Mouse (Mus musculus) heart, postnatal 10 days (tissue): ENCODE data around the gene Wbp11. TPM values are rescaled to one million over a fixed set of nuclear protein-coding genes. Genes with fewer than 3 reads are reported as not detected.

Experiments used
- DNase-seq, 2 experiments: peaks; one replicate each; pipeline ENCODE4 v3.0.0; 2021
- intact Hi-C: fragments of 180-260 bp; cut with DNase I; formaldehyde crosslinking; loops from one replicate; pipeline ENCODE4 v1.15.1; 2025
- total RNA-seq, 2 experiments: library from RNA; stranded (reverse); gene quantifications; 2 replicates each; pipeline ENCODE4 v1.2.3; 2021

Gene Wbp11
- total RNA-seq, 2 experiments from 2014 or later, result 79.6 to 85.0 TPM

- intact Hi-C loops, result no loop called here
- no peak for DNase-seq
Measured at GRCm38 (mm10) chr6:136845706-136846480, 17.9 kb upstream of the Wbp11 start.

- no peak for DNase-seq
- intact Hi-C loops, result no loop called here
Measured at GRCm38 (mm10) chr6:136844903-136845302, 16.9 kb upstream of the Wbp11 start.

DNA sequence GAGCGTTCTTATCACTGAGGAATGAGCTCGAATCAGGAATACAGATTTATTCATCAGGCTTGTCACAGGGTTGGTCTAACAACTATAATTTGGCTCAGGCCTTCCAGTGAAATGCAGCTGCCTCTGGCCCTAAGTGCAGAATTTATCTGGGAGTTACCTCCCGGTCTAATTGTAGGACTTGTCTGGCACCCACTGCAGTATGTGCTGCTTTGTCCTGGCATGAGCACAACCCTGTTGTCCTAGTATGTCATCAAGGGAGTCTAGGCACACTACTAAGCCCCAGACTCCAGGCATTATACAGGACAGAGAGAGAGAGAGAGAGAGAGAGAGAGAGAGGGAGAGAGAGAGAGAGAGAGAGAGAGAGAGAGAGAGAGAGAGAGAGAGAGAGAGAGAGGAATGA, 9.3 kb upstream of the Wbp11 start:
- intact Hi-C loops, result no loop called here
- DNase-seq, result peak in 1 of 2 experiments; percentile 24

DNA sequence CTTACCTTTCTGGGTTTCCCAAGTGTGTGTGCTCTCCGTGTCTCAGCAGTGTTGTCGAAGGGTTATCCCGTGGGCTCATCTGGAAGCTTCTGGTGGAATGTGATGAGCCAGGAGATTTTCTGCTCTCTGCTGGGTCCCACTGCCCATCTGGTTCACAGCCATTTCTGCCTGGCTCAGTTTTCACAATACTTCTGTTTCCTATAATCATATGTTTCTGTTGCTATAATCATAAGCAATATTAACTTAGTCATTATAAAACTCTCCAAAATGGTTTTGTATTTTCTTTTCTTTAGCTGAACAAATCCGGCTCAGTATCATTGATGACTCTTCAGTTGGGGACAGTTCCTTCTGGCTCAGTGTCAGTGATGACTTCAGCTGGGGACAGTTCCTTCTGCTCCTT, 7.3 kb upstream of the Wbp11 start, which contains the start of gene Smco3:
Smco3 (minus strand) TSS at position 101 of the 400 bp plus-strand sequence.
- DNase-seq, result peak in 1 of 2 experiments; percentile 16
- intact Hi-C loops, result no loop called here

GRCm38 (mm10) chr6:136831712-136832111, 3.7 kb upstream of the Wbp11 start:
- intact Hi-C loops, result loop anchor here (2.0 kb wide), 1 partner anchor 25 kb away; the partner anchor contains the start of gene Art4

GRCm38 (mm10) chr6:136828681-136829080, 648 bp upstream of the Wbp11 start:
- DNase-seq, result no peak
- intact Hi-C loops, result loop anchor here (10.0 kb wide), 1 partner anchor 906 kb away; the partner anchor contains the start of gene Strap

More at GRCm38 (mm10) chr6:136831712-136832111, 3.7 kb upstream of the Wbp11 start:
- DNase-seq, result no peak

DNA sequence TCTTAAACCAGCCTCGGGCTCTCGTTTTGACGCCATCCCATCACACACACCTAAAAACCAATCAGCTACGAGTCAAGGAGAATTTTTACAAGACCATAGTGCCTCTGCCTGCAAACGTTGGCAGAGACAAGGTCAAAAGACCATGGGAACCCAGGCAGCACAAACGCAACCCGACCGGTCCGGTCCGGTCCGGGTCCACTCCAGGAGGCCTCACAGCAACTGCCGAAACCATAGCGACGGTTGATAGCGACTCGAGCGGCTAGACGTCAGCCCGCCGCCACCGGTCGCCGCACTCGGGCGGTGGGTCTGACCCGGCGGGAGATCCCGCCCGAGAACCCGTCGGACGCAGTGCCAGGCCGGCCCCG, 535 bp downstream of the Wbp11 start, which contains the start of gene BC049715:
BC049715 (plus strand) TSS at position 111 of the 365 bp plus-strand sequence.
- no peak for DNase-seq
- intact Hi-C loops, result loop anchor here (1.0 to 10.0 kb wide), 2 partner anchors 23 to 907 kb away; partner anchors contain the start of genes Hist4h4 and Strap

- intact Hi-C loops, result loop anchor here (1.0 to 10.0 kb wide), 2 partner anchors 23 to 908 kb away; partner anchors contain the start of genes Hist4h4 and Strap
- DNase-seq, result no peak
Measured at GRCm38 (mm10) chr6:136827116-136827515, 917 bp downstream of the Wbp11 start.

GRCm38 (mm10) chr6:136824987-136825386, 3.0 kb downstream of the Wbp11 start:
- intact Hi-C loops, result loop anchor here (10.0 kb wide), 1 partner anchor 910 kb away; the partner anchor contains the start of gene Strap
- no peak for DNase-seq

GRCm38 (mm10) chr6:136821086-136821485, 6.9 kb downstream of the Wbp11 start:
- intact Hi-C loops, result loop anchor here (10.0 kb wide), 1 partner anchor 914 kb away; the partner anchor contains the start of gene Strap
- DNase-seq, result no peak

DNA sequence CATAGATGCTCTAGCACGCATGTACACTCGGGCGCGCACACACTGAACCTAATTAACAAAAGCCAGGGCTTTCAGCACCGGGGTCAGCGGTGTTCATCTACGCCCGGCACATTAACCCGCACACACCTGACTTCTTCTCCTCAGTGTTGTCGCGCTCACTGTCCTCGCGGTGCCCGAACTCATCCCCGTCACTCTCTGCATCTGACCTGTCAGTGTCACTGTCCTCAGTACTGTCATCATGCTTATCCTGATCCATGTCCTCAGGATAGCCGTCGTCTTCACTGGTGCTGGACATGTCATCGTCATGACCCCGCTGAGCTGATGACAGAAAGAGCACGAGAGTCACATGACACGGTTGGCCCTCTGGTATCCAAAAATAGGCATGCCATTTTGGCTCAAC, 7.7 kb downstream of the Wbp11 start:
- peak in 1 of 2 experiments; percentile 32 for DNase-seq
- intact Hi-C loops, result loop anchor here (10.0 kb wide), 1 partner anchor 914 kb away; the partner anchor contains the start of gene Strap

DNA sequence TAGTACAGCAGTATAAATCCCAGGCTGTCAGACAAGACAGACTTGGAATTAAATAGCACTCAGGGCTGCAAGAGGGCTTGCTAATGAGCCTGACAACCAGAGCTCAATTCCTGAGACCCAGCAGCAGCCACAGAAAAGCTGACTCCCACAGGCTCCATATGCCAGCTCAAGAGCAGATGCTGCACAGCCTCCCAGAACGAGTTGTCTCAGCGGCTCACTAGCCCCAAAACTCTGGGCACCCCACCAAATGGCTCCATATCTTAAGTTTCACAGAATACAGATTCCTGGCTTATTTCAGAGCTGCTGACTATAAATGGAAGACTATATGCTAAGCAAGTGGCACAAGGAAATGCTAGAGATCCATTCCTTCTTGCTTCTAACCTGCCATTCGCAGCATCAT, 10.5 kb downstream of the Wbp11 start:
- intact Hi-C loops, result no loop called here
- no peak for DNase-seq

GRCm38 (mm10) chr6:136816826-136817225, 11.2 kb downstream of the Wbp11 start:
- intact Hi-C loops, result no loop called here
- DNase-seq, result no peak

- intact Hi-C loops, result no loop called here
- no peak for DNase-seq
Measured at GRCm38 (mm10) chr6:136815381-136815780, 12.7 kb downstream of the Wbp11 start.

GRCm38 (mm10) chr6:136813117-136813516, 14.9 kb downstream of the Wbp11 start:
- intact Hi-C loops, result no loop called here

DNA sequence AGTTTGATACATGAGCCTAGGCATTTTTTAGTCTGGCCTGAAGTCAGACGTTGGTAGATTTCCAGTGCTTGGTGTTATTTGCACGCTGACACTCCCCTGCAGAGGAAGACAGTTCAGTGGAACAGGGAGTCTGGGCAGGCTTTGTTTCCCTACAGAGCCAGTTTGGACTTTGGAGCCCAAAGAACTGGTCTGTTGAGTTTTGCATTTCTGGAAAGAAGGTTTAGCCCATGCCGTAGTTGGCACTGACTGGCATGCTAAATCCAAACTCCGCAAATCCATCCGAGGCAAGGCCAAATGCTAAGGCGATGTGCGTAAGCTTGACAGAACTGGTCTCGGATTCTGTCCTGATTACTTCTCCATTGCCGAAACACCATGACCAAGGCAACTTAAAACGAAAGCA, 16.8 kb downstream of the Wbp11 start:
- intact Hi-C loops, result no loop called here
- DNase-seq, result no peak

More at GRCm38 (mm10) chr6:136813117-136813516, 14.9 kb downstream of the Wbp11 start:
- DNase-seq, result peak; percentile 29 to 50

- intact Hi-C loops, result no loop called here
- no peak for DNase-seq
Measured at GRCm38 (mm10) chr6:136809673-136810072, 18.4 kb downstream of the Wbp11 start.

DNA sequence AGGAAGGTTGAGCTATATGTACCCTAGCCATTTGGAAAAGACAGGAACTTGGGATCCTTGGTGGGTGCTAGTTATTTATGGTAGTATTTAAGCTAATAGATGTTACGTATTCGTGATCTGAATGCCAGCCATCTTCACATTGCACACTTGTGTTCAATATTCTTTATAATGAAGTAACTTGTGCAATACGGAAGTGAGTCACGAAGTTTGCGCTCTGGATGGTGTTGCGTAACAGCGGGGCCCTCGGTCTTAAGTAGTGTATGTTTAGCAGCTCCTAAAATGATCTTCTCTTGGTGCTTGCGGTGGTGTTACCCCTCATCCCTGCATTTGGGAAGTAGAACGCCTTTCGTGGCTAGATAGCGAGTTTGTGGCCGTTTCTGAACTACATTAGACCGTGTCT, 19.0 kb downstream of the Wbp11 start:
- peak; percentile 45 to 52 for DNase-seq
- intact Hi-C loops, result no loop called here

- intact Hi-C loops, result no loop called here
- peak; percentile 44 to 64 for DNase-seq
Measured at GRCm38 (mm10) chr6:136808631-136809046, 19.4 kb downstream of the Wbp11 start.

GRCm38 (mm10) chr6:136808014-136808417, 20.0 kb downstream of the Wbp11 start, which contains the start of gene H2afj:
H2afj (plus strand) TSS chr6:136808244.
- intact Hi-C loops, result no loop called here
- DNase-seq, result peak; percentile 99

DNA sequence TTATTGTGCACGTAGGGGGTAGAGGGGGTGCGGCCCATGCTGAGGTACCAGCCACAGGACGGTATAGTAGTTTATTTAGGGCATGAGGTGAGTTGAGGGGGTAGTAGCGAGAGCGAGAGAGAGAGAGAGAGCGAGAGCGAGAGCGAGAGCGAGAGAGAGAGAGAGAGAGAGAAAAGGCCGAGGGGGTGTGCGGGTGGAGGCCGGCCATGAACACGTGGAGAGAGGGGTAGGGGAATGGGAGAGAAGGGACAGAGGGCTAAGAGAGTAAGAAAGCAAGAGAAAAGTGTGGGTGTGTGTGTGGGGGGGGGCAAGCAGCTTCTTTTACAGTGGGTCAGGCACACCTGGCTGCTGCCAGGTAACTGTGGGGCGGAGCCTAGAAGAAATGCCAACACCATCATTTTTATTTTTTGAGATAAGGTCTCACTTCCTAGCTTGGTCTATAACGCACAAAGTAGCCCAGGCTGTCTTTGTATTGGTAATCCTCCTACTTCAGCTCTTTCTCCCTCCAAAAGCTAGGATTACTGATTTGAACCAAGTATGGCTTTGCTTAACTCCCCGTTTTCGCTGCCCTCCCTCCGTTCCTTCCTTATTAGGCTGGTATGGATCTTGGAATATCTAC, 20.5 kb downstream of the Wbp11 start:
- no peak for DNase-seq
- intact Hi-C loops, result no loop called here
